Mouse (Mus musculus): ENCODE data around the gene Tmem132d.

The Tmem132d gene

GRCm38 (mm10) chr5:127918376-127918775 is 514.5 kb downstream of the Tmem132d start:
- DNase-seq = no peak

- DNase-seq = no peak
Measured at GRCm38 (mm10) chr5:127914157-127914556, 518.7 kb downstream of the Tmem132d start.

- no peak for DNase-seq
Measured at GRCm38 (mm10) chr5:127911603-127912002, 521.3 kb downstream of the Tmem132d start.

- no peak for DNase-seq
Measured at GRCm38 (mm10) chr5:127910356-127910755, 522.5 kb downstream of the Tmem132d start.

- DNase-seq = no peak
Measured at GRCm38 (mm10) chr5:127895176-127895575, 537.7 kb downstream of the Tmem132d start.

- DNase-seq = no peak
Measured at GRCm38 (mm10) chr5:127885566-127886505, 547.0 kb downstream of the Tmem132d start.

- DNase-seq = no peak
Measured at GRCm38 (mm10) chr5:127883021-127883420, 549.9 kb downstream of the Tmem132d start.

GRCm38 (mm10) chr5:127874461-127874860 is 558.4 kb downstream of the Tmem132d start:
- DNase-seq = no peak

GRCm38 (mm10) chr5:127865157-127865556 is 567.7 kb downstream of the Tmem132d start:
- DNase-seq = no peak

- DNase-seq = no peak
Measured at GRCm38 (mm10) chr5:127859719-127860118, 573.2 kb downstream of the Tmem132d start.

- DNase-seq = peak; percentile 28
Measured at GRCm38 (mm10) chr5:127852305-127852704, 580.6 kb downstream of the Tmem132d start.

GRCm38 (mm10) chr5:127831791-127832190 is 601.1 kb downstream of the Tmem132d start:
- no peak for DNase-seq

- DNase-seq = no peak
Measured at GRCm38 (mm10) chr5:127830831-127831230, 602.0 kb downstream of the Tmem132d start.

- DNase-seq = no peak
Measured at GRCm38 (mm10) chr5:127828756-127829155, 604.1 kb downstream of the Tmem132d start.

- no peak for DNase-seq
Measured at GRCm38 (mm10) chr5:127821960-127822359, 610.9 kb downstream of the Tmem132d start.

GRCm38 (mm10) chr5:127815292-127815691 is 617.6 kb downstream of the Tmem132d start:
- no peak for DNase-seq

GRCm38 (mm10) chr5:127807419-127807818 is 625.5 kb downstream of the Tmem132d start:
- no peak for DNase-seq

- no peak for DNase-seq
Measured at GRCm38 (mm10) chr5:127806850-127807249, 626.0 kb downstream of the Tmem132d start.

GRCm38 (mm10) chr5:127800907-127801306 is 632.0 kb downstream of the Tmem132d start:
- no peak for DNase-seq

- no peak for DNase-seq
Measured at GRCm38 (mm10) chr5:127781221-127781620, 651.7 kb downstream of the Tmem132d start.

GRCm38 (mm10) chr5:127775749-127776148 is 657.1 kb downstream of the Tmem132d start:
- no peak for DNase-seq

- no peak for DNase-seq
Measured at GRCm38 (mm10) chr5:127758576-127758975, 674.3 kb downstream of the Tmem132d start.

GRCm38 (mm10) chr5:127756671-127757423 is 676.0 kb downstream of the Tmem132d start:
- DNase-seq = no peak

- DNase-seq = no peak
Measured at GRCm38 (mm10) chr5:127756011-127756410, 676.9 kb downstream of the Tmem132d start.

Measured in kidney, adult 18-20 months (tissue).